Mouse (Mus musculus): ENCODE data around the gene Pard3b. TPM values are rescaled to one million over a fixed set of nuclear protein-coding genes. Genes with fewer than 3 reads are reported as not detected.

The Pard3b gene
- polyA plus RNA-seq, 1 experiment from 2014 or later, result 2.3 TPM

- H3K9ac ChIP-seq (ENCODE audit: low read depth, low read length), result no peak overlapping the region
- H3K9me3 ChIP-seq (replicated peaks; ENCODE audit: control insufficient read depth, low read length), result no peaks in the 10 kb centered on the region
- no peak overlapping the region for H3K4me2 ChIP-seq (ENCODE audit: low read depth, low read length)
- ATAC-seq (ENCODE audit: low read depth), result no peak
- no peaks in the 10 kb centered on the region for H3K4me1 ChIP-seq (ENCODE audit: control insufficient read depth, low read depth, low read length)
- 43% methylated on average over 1 of the region's 1 CpGs for WGBS (ENCODE audit: insufficient replicate concordance)
- no peaks in the 10 kb centered on the region for H3K36me3 ChIP-seq (ENCODE audit: control insufficient read depth, insufficient read depth)
- H3K4me3 ChIP-seq (ENCODE audit: low read depth, low read length), result no peak overlapping the region
- H3K27me3 ChIP-seq (ENCODE audit: control insufficient read depth, insufficient read depth, low read depth, low read length), result no peaks in the 10 kb centered on the region
- no peak overlapping the region for H3K27ac ChIP-seq (ENCODE audit: low read length)
These were observed 991.3 kb downstream of the Pard3b start for GRCm38 (mm10) chr1:62629952-62630351.

- H3K27ac ChIP-seq (ENCODE audit: low read length), result no peak overlapping the region
- H3K36me3 ChIP-seq (ENCODE audit: control insufficient read depth, insufficient read depth), result no peaks in the 10 kb centered on the region
- no peak overlapping the region for H3K4me2 ChIP-seq (ENCODE audit: low read depth, low read length)
- no peak overlapping the region for H3K9ac ChIP-seq (ENCODE audit: low read depth, low read length)
- H3K4me3 ChIP-seq (ENCODE audit: low read depth, low read length), result no peak overlapping the region
- H3K27me3 ChIP-seq (ENCODE audit: control insufficient read depth, insufficient read depth, low read depth, low read length), result no peaks in the 10 kb centered on the region
- no peaks in the 10 kb centered on the region for H3K4me1 ChIP-seq (ENCODE audit: control insufficient read depth, low read depth, low read length)
- ATAC-seq (ENCODE audit: low read depth), result no peak
- WGBS (ENCODE audit: insufficient replicate concordance), result 68% methylated on average over 10 of the region's 10 CpGs
- no peaks in the 10 kb centered on the region for H3K9me3 ChIP-seq (replicated peaks; ENCODE audit: control insufficient read depth, low read length)
These were observed 993.1 kb downstream of the Pard3b start for GRCm38 (mm10) chr1:62631511-62632305.

- H3K27me3 ChIP-seq (ENCODE audit: control insufficient read depth, insufficient read depth, low read depth, low read length), result no peaks in the 10 kb centered on the region
- no peaks in the 10 kb centered on the region for H3K4me1 ChIP-seq (ENCODE audit: control insufficient read depth, low read depth, low read length)
- no peak overlapping the region for H3K27ac ChIP-seq (ENCODE audit: low read length)
- H3K36me3 ChIP-seq (ENCODE audit: control insufficient read depth, insufficient read depth), result no peaks in the 10 kb centered on the region
- H3K9me3 ChIP-seq (replicated peaks; ENCODE audit: control insufficient read depth, low read length), result no peaks in the 10 kb centered on the region
- H3K4me3 ChIP-seq (ENCODE audit: low read depth, low read length), result no peak overlapping the region
- 80% methylated on average over 2 of the region's 2 CpGs for WGBS (ENCODE audit: insufficient replicate concordance)
- no peak for ATAC-seq (ENCODE audit: low read depth)
- H3K9ac ChIP-seq (ENCODE audit: low read depth, low read length), result no peak overlapping the region
- H3K4me2 ChIP-seq (ENCODE audit: low read depth, low read length), result no peak overlapping the region
These were observed 994.3 kb downstream of the Pard3b start for GRCm38 (mm10) chr1:62632886-62633285.

- 71% methylated on average over 6 of the region's 6 CpGs for WGBS (ENCODE audit: insufficient replicate concordance)
- Histone ChIP-seq H3K27me3 (ENCODE audit: control insufficient read depth, insufficient read depth, low read depth, low read length) (no peaks in the 10 kb centered on the region), H3K4me3 (ENCODE audit: low read depth, low read length) (no peak overlapping the region), H3K4me2 (ENCODE audit: low read depth, low read length) (no peak overlapping the region), H3K36me3 (ENCODE audit: control insufficient read depth, insufficient read depth) (no peaks in the 10 kb centered on the region), H3K9me3 (replicated peaks; ENCODE audit: control insufficient read depth, low read length) (no peaks in the 10 kb centered on the region), H3K4me1 (ENCODE audit: control insufficient read depth, low read depth, low read length) (no peaks in the 10 kb centered on the region), H3K27ac (ENCODE audit: low read length) (no peak overlapping the region), H3K9ac (ENCODE audit: low read depth, low read length) (no peak overlapping the region)
- ATAC-seq (ENCODE audit: low read depth), result no peak
These were observed 996.6 kb downstream of the Pard3b start for GRCm38 (mm10) chr1:62635203-62635602.

GRCm38 (mm10) chr1:62636906-62637673, 998.5 kb downstream of the Pard3b start:
- Histone ChIP-seq H3K27me3 (ENCODE audit: control insufficient read depth, insufficient read depth, low read depth, low read length) (no peaks in the 10 kb centered on the region), H3K36me3 (ENCODE audit: control insufficient read depth, insufficient read depth) (no peaks in the 10 kb centered on the region), H3K4me1 (ENCODE audit: control insufficient read depth, low read depth, low read length) (no peaks in the 10 kb centered on the region), H3K4me3 (ENCODE audit: low read depth, low read length) (no peak overlapping the region), H3K9me3 (replicated peaks; ENCODE audit: control insufficient read depth, low read length) (no peaks in the 10 kb centered on the region), H3K27ac (ENCODE audit: low read length) (no peak overlapping the region), H3K9ac (ENCODE audit: low read depth, low read length) (no peak overlapping the region), H3K4me2 (ENCODE audit: low read depth, low read length) (no peak overlapping the region)
- ATAC-seq (ENCODE audit: low read depth), result no peak
- 75% methylated on average over 6 of the region's 6 CpGs for WGBS (ENCODE audit: insufficient replicate concordance)

DNA sequence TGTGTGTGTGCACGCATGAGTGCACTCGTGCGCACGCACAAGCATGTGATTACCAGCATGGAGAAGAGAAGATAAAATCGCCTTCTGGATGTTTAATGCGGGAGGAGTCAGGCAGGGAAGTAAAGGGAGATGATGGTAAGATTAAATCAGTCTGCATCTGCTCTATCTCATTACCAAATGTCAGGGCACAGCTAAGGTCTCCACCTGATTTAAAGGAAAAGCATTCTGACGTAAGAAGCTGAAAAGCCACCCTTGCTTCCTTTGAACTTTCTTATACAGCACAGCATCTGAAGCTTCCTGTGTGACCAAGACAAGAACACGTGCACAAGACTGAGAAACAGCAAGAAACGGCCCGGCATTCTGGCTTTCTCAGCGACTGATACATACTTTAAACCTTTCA, 1000.4 kb downstream of the Pard3b start:
- Histone ChIP-seq H3K27me3 (ENCODE audit: control insufficient read depth, insufficient read depth, low read depth, low read length) (no peaks in the 10 kb centered on the region), H3K9me3 (replicated peaks; ENCODE audit: control insufficient read depth, low read length) (no peaks in the 10 kb centered on the region), H3K4me2 (ENCODE audit: low read depth, low read length) (no peak overlapping the region), H3K4me3 (ENCODE audit: low read depth, low read length) (no peak overlapping the region), H3K27ac (ENCODE audit: low read length) (no peak overlapping the region), H3K9ac (ENCODE audit: low read depth, low read length) (no peak overlapping the region), H3K4me1 (ENCODE audit: control insufficient read depth, low read depth, low read length) (no peaks in the 10 kb centered on the region), H3K36me3 (ENCODE audit: control insufficient read depth, insufficient read depth) (no peaks in the 10 kb centered on the region)
- ATAC-seq (ENCODE audit: low read depth), result no peak
- 61% methylated on average over 11 of the region's 11 CpGs for WGBS (ENCODE audit: insufficient replicate concordance)

DNA sequence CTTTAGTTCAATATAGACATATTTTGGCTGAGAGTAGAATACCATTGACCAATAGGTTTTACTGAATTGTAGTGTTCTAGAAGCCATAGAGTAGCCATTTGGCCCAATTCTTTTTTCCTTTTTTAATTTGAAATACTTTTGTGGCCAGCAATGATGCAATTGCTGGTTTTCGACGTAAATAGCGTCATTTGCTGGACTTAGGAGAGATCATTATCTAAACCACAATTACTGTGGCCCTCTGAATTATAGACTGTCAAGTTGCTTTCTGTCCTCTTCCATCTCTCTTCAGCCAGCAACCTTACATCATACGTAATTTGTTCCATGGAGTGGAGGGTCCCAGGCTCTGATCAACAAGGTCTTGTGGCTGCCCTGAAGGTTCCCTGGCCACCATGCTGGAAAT, 1000.8 kb downstream of the Pard3b start:
- Histone ChIP-seq H3K27me3 (ENCODE audit: control insufficient read depth, insufficient read depth, low read depth, low read length) (no peaks in the 10 kb centered on the region), H3K27ac (ENCODE audit: low read length) (no peak overlapping the region), H3K36me3 (ENCODE audit: control insufficient read depth, insufficient read depth) (no peaks in the 10 kb centered on the region), H3K9me3 (replicated peaks; ENCODE audit: control insufficient read depth, low read length) (no peaks in the 10 kb centered on the region), H3K9ac (ENCODE audit: low read depth, low read length) (no peak overlapping the region), H3K4me2 (ENCODE audit: low read depth, low read length) (no peak overlapping the region), H3K4me3 (ENCODE audit: low read depth, low read length) (no peak overlapping the region), H3K4me1 (ENCODE audit: control insufficient read depth, low read depth, low read length) (no peaks in the 10 kb centered on the region)
- 33% methylated on average over 4 of the region's 4 CpGs for WGBS (ENCODE audit: insufficient replicate concordance)
- ATAC-seq (ENCODE audit: low read depth), result no peak

GRCm38 (mm10) chr1:62644631-62645278, 1006.1 kb downstream of the Pard3b start:
- WGBS (ENCODE audit: insufficient replicate concordance), result 69% methylated on average over 8 of the region's 8 CpGs
- Histone ChIP-seq H3K9me3 (replicated peaks; ENCODE audit: control insufficient read depth, low read length) (no peaks in the 10 kb centered on the region), H3K9ac (ENCODE audit: low read depth, low read length) (no peak overlapping the region), H3K27ac (ENCODE audit: low read length) (no peak overlapping the region), H3K4me1 (ENCODE audit: control insufficient read depth, low read depth, low read length) (no peaks in the 10 kb centered on the region), H3K36me3 (ENCODE audit: control insufficient read depth, insufficient read depth) (no peaks in the 10 kb centered on the region), H3K4me3 (ENCODE audit: low read depth, low read length) (no peak overlapping the region), H3K27me3 (ENCODE audit: control insufficient read depth, insufficient read depth, low read depth, low read length) (no peaks in the 10 kb centered on the region), H3K4me2 (ENCODE audit: low read depth, low read length) (no peak overlapping the region)
- no peak for ATAC-seq (ENCODE audit: low read depth)

DNA sequence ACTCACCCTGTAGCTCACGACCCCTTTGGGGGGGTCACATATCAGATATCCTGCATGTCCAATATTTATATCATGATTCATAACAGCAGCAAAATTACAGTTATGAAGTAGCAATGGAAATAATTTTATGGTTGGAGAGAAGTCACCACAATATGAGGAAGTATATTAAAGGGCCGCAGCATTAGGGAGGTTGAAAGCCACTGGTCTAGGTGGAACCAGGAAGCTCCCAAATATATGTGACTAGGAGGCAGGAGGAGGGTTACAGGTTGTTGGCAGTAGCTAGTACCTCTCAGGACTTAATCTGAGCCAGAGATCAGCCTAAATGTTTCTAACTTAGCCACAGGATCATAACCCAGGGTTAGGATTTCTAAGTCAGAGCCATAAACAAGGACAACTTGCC, 1008.2 kb downstream of the Pard3b start:
- no peak for ATAC-seq (ENCODE audit: low read depth)

More for the DNA sequence above, 1008.2 kb downstream of the Pard3b start:
- Histone ChIP-seq H3K4me1 (ENCODE audit: control insufficient read depth, low read depth, low read length) (no peaks in the 10 kb centered on the region), H3K9ac (ENCODE audit: low read depth, low read length) (no peak overlapping the region), H3K4me3 (ENCODE audit: low read depth, low read length) (no peak overlapping the region), H3K9me3 (replicated peaks; ENCODE audit: control insufficient read depth, low read length) (no peaks in the 10 kb centered on the region), H3K36me3 (ENCODE audit: control insufficient read depth, insufficient read depth) (no peaks in the 10 kb centered on the region), H3K27ac (ENCODE audit: low read length) (no peak overlapping the region), H3K4me2 (ENCODE audit: low read depth, low read length) (no peak overlapping the region), H3K27me3 (ENCODE audit: control insufficient read depth, insufficient read depth, low read depth, low read length) (no peaks in the 10 kb centered on the region)
- 36% methylated on average over 2 of the region's 2 CpGs for WGBS (ENCODE audit: insufficient replicate concordance)

Data from liver, embryonic 16.5 days (tissue).